Mouse (Mus musculus): ENCODE results near the gene Gas1.

GRCm38 (mm10) chr13:60170898-60171715 is 6.1 kb downstream of the Gas1 start:
- TF ChIP-seq POLR2A (IDR thresholded peaks at IDR 0.05; ENCODE audit: borderline replicate concordance, extremely low read depth, low read depth, low read length) (no peak), CTCF (IDR thresholded peaks at IDR 0.05; ENCODE audit: insufficient read depth, low read length) (no peak)
